Mouse (Mus musculus): ENCODE results near the gene Pnp. TPM values are rescaled to one million over a fixed set of nuclear protein-coding genes. Genes with fewer than 3 reads are reported as not detected.
A peak's percentile ranks its signal among the peaks of the same experiment; 100 is the strongest.
"Not testable (repeated sequence)": the region's sequence is repeated elsewhere in the genome, so short reads cannot be mapped to it uniquely, and the experiment has no call there.

Gene Pnp
- polyA plus RNA-seq, 1 experiment from 2014 or later = 74.6 TPM

DNA sequence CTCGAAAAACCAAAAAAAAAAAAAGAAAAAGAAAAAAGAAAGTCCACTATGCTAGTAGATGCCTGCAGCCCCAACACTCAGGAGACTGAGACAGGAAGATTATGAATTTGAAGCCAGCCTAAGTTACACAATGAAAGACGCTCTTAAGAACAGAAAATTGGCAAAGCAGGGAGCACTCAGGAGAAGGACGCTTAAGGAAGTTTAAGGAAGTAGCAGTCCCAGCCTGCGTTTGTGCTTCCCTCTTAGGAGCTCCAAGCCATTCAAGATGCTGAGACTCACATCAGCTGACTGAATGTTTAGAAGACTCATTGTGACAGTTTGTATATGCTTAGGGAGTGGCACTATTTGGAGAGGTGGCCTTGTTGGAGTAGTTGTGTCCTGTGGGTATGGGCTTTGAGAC, 22.8 kb upstream of the Pnp start:
- 43% methylated on average over 4 of the region's 4 CpGs for WGBS
- TF ChIP-seq CTCF (IDR thresholded peaks at IDR 0.05) (no peak), EP300 (IDR thresholded peaks at IDR 0.05) (no peak)
- H3K9me3 ChIP-seq (ENCODE audit: low read length) = no peaks in the 10 kb centered on the region
- DNase-seq (ENCODE audit: low spot score) = peak; percentile 61
- no peak overlapping the region for H3K27ac ChIP-seq (ENCODE audit: low read length)
- no peak overlapping the region for H3K4me3 ChIP-seq (ENCODE audit: low read depth, low read length)
- H3K36me3 ChIP-seq (ENCODE audit: insufficient read depth, low read length) = peaks cover 4% of the 10 kb centered on the region; the same call in 1 of the 2 replicates
- ATAC-seq = peak; percentile 64
- H3K27me3 ChIP-seq (replicated peaks; ENCODE audit: insufficient read depth, low read length) = no peaks in the 10 kb centered on the region
- H3K4me2 ChIP-seq (replicated peaks; ENCODE audit: low read depth, low read length) = no peak overlapping the region
- H3K4me1 ChIP-seq (ENCODE audit: insufficient read depth, low read depth, low read length) = 0 out of 2 replicates have a peak, but pooled peaks cover 5% of the 10 kb centered on the region
- H3K9ac ChIP-seq (replicated peaks; ENCODE audit: low read depth) = no peak overlapping the region

DNA sequence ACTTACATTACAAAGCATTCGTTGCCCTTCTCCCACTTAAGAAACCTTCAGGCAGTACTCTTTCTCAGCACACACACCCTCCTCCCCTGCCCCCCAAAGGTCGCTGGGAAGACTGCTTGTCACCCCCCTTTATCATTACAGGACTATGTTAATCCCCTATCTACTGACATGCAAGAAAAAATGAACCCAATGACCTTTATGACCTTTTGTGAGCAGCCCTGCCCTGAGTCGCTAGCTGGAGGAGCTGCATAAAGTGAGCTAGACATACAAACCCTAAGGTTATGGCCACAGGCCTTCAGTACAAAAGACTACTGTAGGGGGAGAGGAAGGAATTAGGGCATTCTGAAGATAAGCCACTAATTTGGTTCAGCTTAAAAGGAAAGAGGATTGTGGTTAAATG, 19.5 kb upstream of the Pnp start:
- WGBS = 51% methylated on average over 3 of the region's 3 CpGs

DNA sequence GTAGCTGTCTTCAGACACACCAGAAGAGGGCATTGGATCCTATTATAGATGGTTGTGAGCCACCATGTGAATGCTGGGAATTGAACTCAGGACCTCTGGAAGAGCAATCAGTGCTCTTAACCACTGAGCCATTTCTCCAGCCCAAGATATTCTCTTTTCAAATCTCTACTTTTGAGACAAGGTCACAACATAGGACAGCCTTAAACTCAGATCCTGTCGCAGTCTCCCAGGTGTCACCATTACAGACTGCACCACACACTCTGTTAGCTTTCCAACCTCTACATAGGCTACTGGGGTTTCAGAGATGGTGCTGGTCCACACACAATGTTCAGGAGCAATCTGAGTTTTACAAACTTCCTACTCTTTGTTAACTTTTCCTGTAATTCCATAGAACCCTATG, 7.4 kb upstream of the Pnp start:
- not testable (repeated sequence) for DNase-seq (ENCODE audit: low spot score); H3K27ac ChIP-seq (ENCODE audit: low read length); H3K9me3 ChIP-seq (ENCODE audit: low read length); H3K4me1 ChIP-seq (ENCODE audit: insufficient read depth, low read depth, low read length); H3K27me3 ChIP-seq (replicated peaks; ENCODE audit: insufficient read depth, low read length); ATAC-seq
- Histone ChIP-seq H3K36me3 (ENCODE audit: insufficient read depth, low read length) (peaks cover 14% of the 10 kb centered on the region; the same call in 1 of the 2 replicates), H3K9ac (replicated peaks; ENCODE audit: low read depth) (peak overlapping the region; percentile 59; the same call in 1 of the 2 replicates), H3K4me3 (ENCODE audit: low read depth, low read length) (peak overlapping the region; percentile 56), H3K4me2 (replicated peaks; ENCODE audit: low read depth, low read length) (peak overlapping the region; percentile 71)
- WGBS = 58% methylated on average over 1 of the region's 1 CpGs

More for the DNA sequence above, 19.5 kb upstream of the Pnp start:
- no peak overlapping the region for H3K27ac ChIP-seq (ENCODE audit: low read length)
- H3K9ac ChIP-seq (replicated peaks; ENCODE audit: low read depth) = no peak overlapping the region
- TF ChIP-seq CTCF (IDR thresholded peaks at IDR 0.05) = no peak
- TF ChIP-seq EP300 (IDR thresholded peaks at IDR 0.05) = no peak
- H3K4me2 ChIP-seq (replicated peaks; ENCODE audit: low read depth, low read length) = no peak overlapping the region
- ATAC-seq = no peak
- no peaks in the 10 kb centered on the region for H3K4me1 ChIP-seq (ENCODE audit: insufficient read depth, low read depth, low read length)
- no peaks in the 10 kb centered on the region for H3K27me3 ChIP-seq (replicated peaks; ENCODE audit: insufficient read depth, low read length)
- no peaks in the 10 kb centered on the region for H3K9me3 ChIP-seq (ENCODE audit: low read length)
- no peak for DNase-seq (ENCODE audit: low spot score)
- peaks cover 11% of the 10 kb centered on the region for H3K36me3 ChIP-seq (ENCODE audit: insufficient read depth, low read length)
- no peak overlapping the region for H3K4me3 ChIP-seq (ENCODE audit: low read depth, low read length)

DNA sequence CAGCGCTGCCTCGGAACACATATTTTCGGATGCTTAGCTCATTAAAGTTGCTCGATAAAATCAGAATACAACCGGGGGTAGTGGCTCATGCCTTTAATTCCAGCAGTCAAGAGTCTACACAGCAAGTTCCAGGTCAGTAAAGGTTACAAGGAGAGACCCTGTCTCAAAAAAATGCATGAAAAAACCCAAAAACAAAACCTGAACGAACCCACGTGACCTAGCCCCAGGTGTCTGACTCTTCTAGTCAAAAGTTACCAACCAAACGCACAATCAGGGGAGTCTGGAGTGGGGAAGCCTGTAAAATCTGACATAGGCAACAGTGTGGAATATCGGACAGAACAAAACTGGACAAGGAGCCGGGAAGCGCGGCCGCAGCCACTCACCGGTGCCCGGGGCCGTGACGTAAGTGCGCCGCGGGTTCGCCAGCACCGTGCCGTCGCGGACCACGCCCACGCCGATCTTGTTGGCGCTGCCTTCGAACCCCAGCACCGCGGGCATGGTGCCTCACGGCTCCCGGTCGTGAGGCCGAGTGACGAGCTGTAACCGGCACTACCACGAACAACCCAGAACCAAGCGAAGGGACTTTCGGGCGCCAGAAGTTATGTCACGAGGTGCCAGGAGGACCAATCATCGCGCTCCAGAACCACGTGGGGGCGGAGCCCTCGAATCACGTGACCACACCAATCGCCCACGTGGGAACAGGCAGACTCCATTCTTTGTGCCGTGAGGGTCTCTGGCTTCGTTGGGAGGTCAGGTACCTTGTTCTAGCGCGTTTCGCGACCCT, 6.4 kb upstream of the Pnp start, which contains the start of the genes Osgep and Apex1:
TSS of gene Osgep (minus strand) at position 613 of the 784 bp plus-strand sequence.
TSS of gene Apex1 (plus strand) at position 688 of the 784 bp plus-strand sequence.
- Histone ChIP-seq H3K4me2 (replicated peaks; ENCODE audit: low read depth, low read length) (peak within 1 kb of the TSS; percentile 71), H3K9ac (replicated peaks; ENCODE audit: low read depth) (peak within 1 kb of the TSS; percentile 59), H3K4me3 (ENCODE audit: low read depth, low read length) (peak within 1 kb of the TSS; percentile 56), H3K9me3 (ENCODE audit: low read length) (no peaks in the 10 kb centered on the region), H3K27ac (ENCODE audit: low read length) (peak within 1 kb of the TSS; percentile 88), H3K27me3 (replicated peaks; ENCODE audit: insufficient read depth, low read length) (no peaks in the 10 kb centered on the region), H3K4me1 (ENCODE audit: insufficient read depth, low read depth, low read length) (peaks cover under 1% of the 10 kb centered on the region; the same call in 1 of the 2 replicates), H3K36me3 (ENCODE audit: insufficient read depth, low read length) (peaks cover 23% of the 10 kb centered on the region; the same call in 1 of the 2 replicates)
- peak; percentile 98 for DNase-seq (ENCODE audit: low spot score)
- ATAC-seq = peak; percentile 96
- WGBS = under 1% methylated on average over 57 of the region's 57 CpGs
- TF ChIP-seq CTCF (IDR thresholded peaks at IDR 0.05) (no peak), EP300 (IDR thresholded peaks at IDR 0.05) (no peak)

DNA sequence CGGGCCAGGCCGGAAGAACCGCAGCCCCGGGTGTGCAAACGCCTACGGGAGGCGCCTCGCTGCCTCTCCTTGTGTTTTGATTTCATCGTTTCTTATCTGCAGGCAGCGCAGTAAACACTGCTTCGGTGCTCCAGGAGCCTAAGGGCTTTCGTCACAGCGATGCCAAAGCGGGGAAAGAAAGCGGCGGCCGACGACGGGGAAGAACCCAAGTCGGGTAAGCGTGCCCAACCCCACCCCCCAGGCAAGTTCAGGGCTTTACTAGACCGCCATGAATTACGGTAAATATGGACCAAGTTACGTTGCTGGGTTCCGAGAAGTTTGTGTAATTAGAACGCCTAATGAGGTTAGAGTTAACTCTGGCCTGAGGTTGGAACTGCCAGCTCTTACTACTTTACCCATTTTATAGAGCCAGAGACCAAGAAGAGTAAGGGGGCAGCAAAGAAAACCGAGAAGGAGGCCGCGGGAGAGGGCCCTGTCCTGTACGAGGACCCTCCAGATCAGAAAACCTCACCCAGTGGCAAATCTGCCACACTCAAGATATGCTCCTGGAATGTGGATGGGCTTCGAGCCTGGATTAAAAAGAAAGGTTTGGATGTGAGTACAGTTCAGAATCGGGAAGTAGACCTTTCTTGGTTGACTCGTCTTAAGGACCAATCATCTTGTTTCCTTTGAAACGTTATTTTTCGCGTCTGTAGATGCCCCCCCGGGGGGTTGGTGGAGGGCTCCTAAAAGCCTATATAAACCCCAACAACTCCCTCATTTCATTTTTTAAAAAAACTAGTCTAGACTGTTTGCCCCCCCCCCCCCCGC, 5.6 kb upstream of the Pnp start:
- peak overlapping the region; percentile 56 for H3K4me3 ChIP-seq (ENCODE audit: low read depth, low read length)
- H3K4me1 ChIP-seq (ENCODE audit: insufficient read depth, low read depth, low read length) = peaks cover 6% of the 10 kb centered on the region; the same call in 1 of the 2 replicates
- WGBS = under 1% methylated on average over 38 of the region's 38 CpGs
- DNase-seq (ENCODE audit: low spot score) (peak; percentile 63), ATAC-seq (peak; percentile 57)
- no peaks in the 10 kb centered on the region for H3K9me3 ChIP-seq (ENCODE audit: low read length)
- no peaks in the 10 kb centered on the region for H3K27me3 ChIP-seq (replicated peaks; ENCODE audit: insufficient read depth, low read length)
- peak overlapping the region; percentile 88 for H3K27ac ChIP-seq (ENCODE audit: low read length)
- H3K4me2 ChIP-seq (replicated peaks; ENCODE audit: low read depth, low read length) = peak overlapping the region; percentile 71
- peak overlapping the region; percentile 59 for H3K9ac ChIP-seq (replicated peaks; ENCODE audit: low read depth)
- TF ChIP-seq CTCF (IDR thresholded peaks at IDR 0.05) = no peak
- TF ChIP-seq EP300 (IDR thresholded peaks at IDR 0.05) = no peak
- H3K36me3 ChIP-seq (ENCODE audit: insufficient read depth, low read length) = peaks cover 23% of the 10 kb centered on the region; the same call in 1 of the 2 replicates

DNA sequence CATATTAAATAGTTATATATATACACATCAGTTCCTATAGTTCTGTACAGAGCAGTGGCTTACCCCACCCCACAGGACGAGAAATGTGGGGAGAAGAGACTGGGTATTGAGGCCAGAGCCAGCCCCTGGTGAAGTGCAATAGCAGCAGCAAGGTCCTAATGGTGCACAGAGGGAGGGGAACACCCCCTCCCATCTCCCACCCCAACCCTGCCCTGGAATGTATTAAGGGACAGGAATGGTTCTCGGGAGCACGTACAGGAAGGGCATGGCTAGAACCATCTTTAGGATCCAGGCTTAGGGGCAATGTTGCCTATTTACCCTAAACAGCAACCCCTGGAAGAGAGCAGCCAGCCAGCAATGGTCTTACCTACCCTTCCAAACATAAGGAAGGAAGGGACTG, 3.5 kb upstream of the Pnp start:
- WGBS = 63% methylated on average over 3 of the region's 3 CpGs
- DNase-seq (ENCODE audit: low spot score) = no peak
- Histone ChIP-seq H3K4me3 (ENCODE audit: low read depth, low read length) (no peak overlapping the region), H3K9me3 (ENCODE audit: low read length) (no peaks in the 10 kb centered on the region), H3K4me2 (replicated peaks; ENCODE audit: low read depth, low read length) (no peak overlapping the region), H3K27me3 (replicated peaks; ENCODE audit: insufficient read depth, low read length) (no peaks in the 10 kb centered on the region), H3K9ac (replicated peaks; ENCODE audit: low read depth) (no peak overlapping the region), H3K27ac (ENCODE audit: low read length) (no peak overlapping the region), H3K4me1 (ENCODE audit: insufficient read depth, low read depth, low read length) (peaks cover 9% of the 10 kb centered on the region; the same call in 1 of the 2 replicates), H3K36me3 (ENCODE audit: insufficient read depth, low read length) (peaks cover 23% of the 10 kb centered on the region; the same call in 1 of the 2 replicates)
- TF ChIP-seq CTCF (IDR thresholded peaks at IDR 0.05) (no peak), EP300 (IDR thresholded peaks at IDR 0.05) (no peak)
- no peak for ATAC-seq
